Mouse (Mus musculus) kidney, postnatal 25 days (tissue): ENCODE measurements around the gene Olfr703.

Source experiments
- DNase-seq, 2 experiments: peaks; one replicate each; pipeline ENCODE4 v3.0.0; 2021; ENCODE audit warnings: mixed read lengths in 2 of 2

Olfr703 gene

GRCm38 (mm10) chr7:106843060-106843459 lies at the start of gene Olfr703:
TSS of gene Olfr703 (plus strand) at chr7:106843360.
- DNase-seq = no peak

GRCm38 (mm10) chr7:106808734-106809133 lies 34.4 kb upstream of the Olfr703 start, which contains the start of gene Olfr700:
TSS of gene Olfr700 (minus strand) at chr7:106808834.
- DNase-seq = no peak

GRCm38 (mm10) chr7:106813829-106814228 lies 29.3 kb upstream of the Olfr703 start, which contains the start of gene Olfr701:
TSS of gene Olfr701 (plus strand) at chr7:106814129.
- DNase-seq = no peak

- no peak for DNase-seq
These were observed 27.4 kb upstream of the Olfr703 start for GRCm38 (mm10) chr7:106815775-106816174.

- no peak for DNase-seq
These were observed 24.7 kb upstream of the Olfr703 start for GRCm38 (mm10) chr7:106818414-106818813.

GRCm38 (mm10) chr7:106833793-106834192 lies 9.4 kb upstream of the Olfr703 start, which contains the start of gene Olfr702:
TSS of gene Olfr702 (minus strand) at chr7:106833893.
- DNase-seq = no peak

GRCm38 (mm10) chr7:106862885-106863284 lies 19.7 kb downstream of the Olfr703 start, which contains the start of gene Olfr704:
TSS of gene Olfr704 (plus strand) at chr7:106863185.
- no peak for DNase-seq

GRCm38 (mm10) chr7:106876791-106877190 lies 33.6 kb downstream of the Olfr703 start, which contains the start of gene Olfr705:
TSS of gene Olfr705 (minus strand) at chr7:106876891.
- DNase-seq = no peak

GRCm38 (mm10) chr7:106888062-106888461 lies 44.9 kb downstream of the Olfr703 start, which contains the start of gene Olfr706:
TSS of gene Olfr706 (minus strand) at chr7:106888162.
- DNase-seq = no peak
